Mouse (Mus musculus): ENCODE data around the gene Cpt1c.

The Cpt1c gene

DNA sequence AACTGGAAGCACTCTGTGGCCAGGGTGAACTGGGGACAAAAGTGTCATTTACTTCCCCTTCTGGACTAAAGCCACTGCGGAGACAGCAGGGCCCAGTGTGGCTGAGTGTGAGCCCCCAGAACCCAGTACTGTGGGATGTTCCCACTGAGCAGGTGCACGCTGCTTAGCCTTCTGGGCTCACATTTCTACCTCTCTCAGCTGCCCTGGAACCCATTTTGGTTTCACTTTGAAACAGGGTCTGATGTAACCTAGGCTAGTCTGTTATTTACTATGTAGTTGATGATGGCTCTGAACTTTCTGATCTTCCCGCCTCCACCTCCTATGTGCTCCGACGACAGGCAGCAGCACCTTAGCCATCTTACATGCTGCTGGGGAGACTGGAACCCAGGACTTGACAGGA is 11.8 kb downstream of the Cpt1c start:
- no peak for DNase-seq (ENCODE audit: low spot score in 2 of 2)

DNA sequence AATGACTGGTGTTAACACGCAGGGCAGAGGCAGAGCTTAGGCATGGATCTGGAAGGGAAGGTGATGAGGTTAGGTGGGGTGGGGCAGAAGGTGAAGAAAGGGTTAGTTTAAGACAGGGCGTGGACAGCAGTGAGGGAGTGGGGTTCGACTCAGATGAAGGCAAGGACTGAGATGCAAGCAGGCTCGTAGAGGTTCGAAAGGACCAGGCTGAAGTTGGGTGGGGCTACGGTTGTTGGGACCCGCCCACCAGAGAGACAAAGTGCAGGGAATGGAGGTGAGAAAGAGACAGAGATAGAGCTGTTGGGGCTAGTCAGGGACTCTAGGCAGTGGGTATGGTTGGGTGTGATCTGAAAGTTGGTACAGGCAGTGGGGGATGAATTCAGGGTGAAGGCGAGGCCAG is 12.3 kb downstream of the Cpt1c start:
- DNase-seq (ENCODE audit: low spot score in 2 of 2) = no peak

DNA sequence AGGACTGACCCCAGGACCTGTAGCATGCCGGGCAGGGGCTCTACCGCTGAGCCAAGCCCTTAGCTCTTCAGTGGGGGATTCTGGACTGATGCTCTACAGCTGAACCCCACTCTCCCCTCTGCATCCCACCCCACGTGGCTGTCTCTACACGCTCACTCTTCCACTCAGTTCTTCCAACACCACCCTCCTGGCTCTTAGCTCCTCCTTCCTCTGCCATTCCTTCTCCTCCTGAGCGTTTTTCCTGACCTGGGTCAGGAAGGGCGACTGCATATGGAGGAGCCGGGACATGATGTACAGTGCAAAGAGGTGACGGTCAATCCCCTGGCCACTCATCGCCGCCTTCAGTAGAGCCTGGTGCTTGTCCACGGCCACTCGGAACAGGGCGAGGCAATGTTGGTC is 14.1 kb downstream of the Cpt1c start:
- DNase-seq (ENCODE audit: low spot score in 2 of 2) = no peak

DNA sequence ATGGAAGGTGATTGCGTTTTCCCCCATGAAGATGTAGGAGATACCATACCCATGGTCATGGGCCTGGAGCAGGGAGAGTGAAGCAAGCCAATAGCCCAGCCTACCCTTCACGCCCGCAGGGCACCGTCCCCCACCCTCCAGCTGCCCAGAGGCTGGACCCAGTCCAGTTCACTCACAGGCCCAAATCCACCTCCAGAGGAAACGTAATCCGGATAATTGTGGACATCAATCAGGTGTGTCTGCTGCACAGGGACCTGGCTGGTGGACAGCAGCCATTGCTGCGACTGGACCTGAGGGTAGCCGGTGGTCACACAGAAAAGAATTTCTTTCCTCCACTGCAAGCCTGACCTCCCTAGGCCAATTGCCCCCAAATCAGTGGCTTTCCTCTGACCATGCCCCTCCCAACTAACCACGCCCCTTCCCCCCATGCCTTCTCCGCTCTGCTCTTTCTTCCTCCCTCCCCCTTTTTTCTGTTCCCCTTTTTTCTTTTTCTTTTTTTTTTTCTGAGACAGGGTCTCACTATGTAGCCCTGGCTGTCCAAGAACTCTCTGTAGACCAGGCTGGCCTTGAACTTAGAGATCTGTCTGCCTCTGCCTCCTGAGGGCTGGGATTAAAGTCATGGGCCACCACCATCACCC is 14.7 kb downstream of the Cpt1c start:
- DNase-seq (ENCODE audit: low spot score in 2 of 2) = no peak

DNA sequence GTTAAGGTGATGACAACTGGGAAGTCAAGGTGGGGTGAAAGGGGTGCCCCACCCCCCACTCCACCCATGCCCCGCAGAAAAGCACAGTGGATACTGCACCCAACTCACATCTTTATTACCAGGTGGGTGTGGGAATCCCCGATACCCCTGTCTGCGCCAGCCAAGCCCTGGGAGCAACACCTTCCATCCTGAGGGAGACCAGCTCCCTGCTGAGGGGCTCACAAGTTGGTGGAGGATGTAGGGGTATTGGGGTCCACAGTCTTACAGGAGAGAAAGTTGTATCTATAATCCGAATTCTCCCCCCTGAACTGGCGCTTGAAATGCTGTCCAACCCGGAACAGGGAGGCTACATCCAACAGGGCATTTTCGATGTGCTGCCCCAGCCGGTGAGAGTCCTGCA is 15.4 kb downstream of the Cpt1c start:
- DNase-seq (ENCODE audit: low spot score in 2 of 2) = no peak

DNA sequence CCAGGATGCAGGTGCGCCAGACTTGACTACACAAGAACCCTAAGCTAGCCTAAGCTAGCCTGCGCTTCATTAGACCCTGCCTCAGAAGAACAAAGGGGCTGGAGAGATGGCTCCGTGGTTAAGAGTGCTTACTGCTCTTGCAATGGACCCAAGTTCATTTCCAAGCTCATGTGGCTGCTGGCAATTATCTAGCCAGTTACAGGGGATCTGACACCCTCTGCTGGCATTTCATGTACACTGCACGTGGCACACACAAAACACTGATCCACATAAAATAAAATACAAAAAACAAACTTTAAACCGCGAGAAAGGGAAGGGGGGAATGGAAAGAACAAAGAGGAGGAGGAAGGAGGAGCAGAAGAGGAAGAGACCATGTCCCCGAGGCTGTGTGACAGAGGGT is 16.4 kb downstream of the Cpt1c start:
- peak in 1 of 2 experiments; percentile 44 for DNase-seq (ENCODE audit: low spot score in 2 of 2)

DNA sequence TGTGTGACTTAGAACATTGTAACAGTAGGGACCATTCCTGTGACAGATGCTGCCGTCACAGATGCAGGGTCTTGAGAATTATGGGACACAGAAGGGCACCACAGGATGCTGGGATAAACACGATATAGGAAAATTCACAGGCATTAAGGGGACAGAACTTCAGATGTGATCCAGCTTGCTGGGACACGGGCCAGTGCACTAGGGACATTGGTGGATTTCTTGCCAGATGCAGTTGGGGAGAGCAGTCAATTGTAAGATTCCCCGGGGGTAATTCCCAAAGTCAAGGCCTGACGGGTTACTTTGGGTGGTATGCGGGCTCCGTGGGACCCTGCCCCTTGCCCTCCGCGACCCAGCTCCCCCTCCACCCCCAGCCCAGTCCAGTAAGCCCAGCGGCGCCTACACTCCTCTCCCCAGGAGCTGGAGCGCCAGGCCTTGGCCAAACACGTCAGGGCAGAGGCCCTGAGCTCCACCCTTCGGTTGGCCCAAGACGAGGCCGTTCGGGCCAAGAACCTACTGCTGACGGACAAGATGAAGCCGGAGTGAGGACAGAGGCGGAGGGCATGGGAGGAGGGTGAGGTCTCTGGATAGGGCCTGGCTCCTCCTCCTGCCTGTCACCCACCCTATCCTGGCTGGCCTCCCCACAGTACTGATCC is 17.3 kb downstream of the Cpt1c start:
- DNase-seq (ENCODE audit: low spot score in 2 of 2) = peak; percentile 69 to 75

DNA sequence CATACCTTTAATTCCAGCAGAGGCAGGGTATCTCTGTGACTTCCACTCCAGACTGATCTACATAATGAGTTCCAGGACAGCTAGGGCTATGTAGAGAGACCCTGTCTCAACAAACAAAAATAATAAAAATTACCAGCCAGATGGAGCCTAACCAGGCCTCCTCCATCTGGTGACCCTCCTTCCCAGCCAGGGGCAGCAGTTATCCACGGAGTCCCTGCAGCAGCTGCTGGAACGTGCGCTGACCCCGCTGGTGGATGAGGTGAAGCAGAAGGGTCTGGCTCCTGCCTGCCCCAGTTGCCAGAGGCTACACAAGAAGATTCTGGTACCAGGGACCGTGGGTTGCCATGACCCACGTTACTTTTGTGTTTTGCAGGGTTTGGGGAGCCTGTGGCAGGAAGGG is 18.4 kb downstream of the Cpt1c start:
- no peak for DNase-seq (ENCODE audit: low spot score in 2 of 2)

DNA sequence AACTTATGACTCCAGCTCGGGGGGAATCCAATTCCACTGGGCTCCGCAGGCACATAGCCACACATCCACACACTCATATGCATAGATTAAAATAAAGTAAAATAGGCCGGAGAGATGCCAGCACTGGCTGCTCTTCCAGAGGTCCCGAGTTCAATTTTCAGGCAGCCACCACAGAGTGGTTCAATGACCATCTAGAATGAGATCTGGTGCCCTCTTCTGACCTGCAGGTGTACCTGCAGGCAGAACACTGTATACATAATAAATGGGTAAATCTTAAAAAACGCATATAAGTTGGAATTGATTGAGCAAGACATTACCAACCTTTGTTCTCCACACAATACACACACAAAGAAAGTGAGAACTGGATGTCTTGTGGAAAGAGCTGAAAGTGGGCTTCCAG is 19.0 kb downstream of the Cpt1c start:
- no peak for DNase-seq (ENCODE audit: low spot score in 2 of 2)

DNA sequence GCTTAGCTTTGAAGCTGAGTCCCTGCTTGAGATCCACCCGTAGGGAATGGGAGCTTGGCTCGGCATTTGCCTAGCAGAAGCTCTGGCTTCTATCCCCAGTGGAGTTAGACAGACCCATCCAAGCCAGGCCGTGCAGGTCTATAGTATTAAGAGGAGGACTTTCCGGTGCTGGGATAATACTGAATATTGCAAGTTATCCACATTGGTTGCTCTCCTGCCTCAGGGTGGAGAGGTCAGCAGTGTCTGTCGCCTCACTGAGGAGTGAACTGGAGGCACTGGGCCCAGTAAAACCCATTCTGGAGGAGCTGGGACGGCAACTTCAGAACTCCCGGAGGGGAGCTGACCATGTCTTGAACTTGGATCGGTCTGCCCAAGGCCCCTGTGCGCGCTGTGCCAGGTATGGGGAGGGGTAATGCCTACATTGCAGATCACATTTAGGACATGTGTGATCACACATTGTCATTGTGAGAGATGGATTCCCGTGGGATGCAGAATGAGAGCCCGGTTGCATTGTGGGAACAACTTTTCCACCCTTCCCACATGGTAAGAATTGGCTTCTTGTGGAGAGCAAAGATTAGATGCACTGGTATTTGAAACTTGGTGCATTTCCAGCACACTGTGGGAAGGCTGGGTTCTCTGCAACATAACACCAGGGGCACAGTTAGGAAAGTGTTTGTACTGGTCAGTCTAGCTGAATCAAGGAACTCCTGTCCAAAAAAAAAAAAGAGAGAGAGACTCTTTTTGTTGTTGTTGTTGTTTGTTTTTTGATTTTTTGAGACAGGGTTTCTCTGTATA is 20.4 kb downstream of the Cpt1c start:
- no peak for DNase-seq (ENCODE audit: low spot score in 2 of 2)

DNA sequence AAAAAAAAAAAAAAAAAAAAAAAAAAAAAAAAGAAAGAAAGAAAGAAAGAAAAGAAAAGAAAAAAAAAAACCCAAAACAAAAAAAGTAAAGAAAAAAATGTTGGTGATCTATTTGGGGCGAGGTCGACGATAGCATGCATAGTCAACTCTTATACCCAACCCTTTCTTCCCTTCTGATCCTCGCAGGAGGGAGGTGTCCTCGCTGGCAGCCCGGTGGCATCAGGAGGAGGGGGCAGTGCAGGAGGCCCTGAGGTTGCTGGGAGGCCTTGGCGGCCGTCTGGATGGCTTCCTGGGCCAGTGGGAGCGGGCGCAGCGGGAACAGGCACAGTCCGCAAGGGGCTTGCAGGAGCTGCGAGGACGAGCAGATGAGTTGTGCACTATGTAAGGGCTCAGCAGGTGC is 21.1 kb downstream of the Cpt1c start:
- DNase-seq (ENCODE audit: low spot score in 2 of 2) = no peak

DNA sequence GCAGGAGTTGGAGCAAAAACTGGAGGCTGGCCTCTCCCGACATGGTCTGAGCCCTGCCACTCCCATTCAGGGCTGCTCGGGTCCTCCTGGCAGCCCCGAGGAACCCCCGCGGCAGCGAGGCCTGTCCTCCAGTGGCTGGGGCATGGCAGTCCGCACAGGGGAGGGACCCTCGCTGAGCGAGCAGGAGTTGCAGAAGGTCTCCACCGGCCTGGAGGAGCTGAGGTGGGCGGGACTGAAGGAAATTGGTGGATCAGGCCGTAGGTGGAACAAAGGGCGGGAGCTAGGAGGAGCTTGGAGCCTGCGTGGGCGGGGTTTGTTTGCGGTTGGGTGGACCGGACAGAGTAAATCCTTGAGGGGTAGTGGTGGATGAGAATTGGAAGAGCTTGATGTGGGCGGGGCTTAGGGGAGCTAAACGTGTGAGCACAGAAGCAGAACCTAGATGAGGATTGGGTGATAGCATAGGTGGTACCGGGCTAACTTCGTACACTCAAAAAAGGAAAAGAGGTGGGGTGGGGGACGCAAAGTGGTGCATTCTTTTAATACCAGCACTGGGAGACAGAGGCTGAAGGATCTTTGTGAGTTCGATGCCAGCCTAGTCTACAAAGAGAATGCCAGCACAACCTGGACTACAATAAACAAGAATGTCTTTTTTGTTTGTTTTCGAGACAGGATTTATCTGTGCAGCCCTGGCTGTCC is 21.9 kb downstream of the Cpt1c start:
- DNase-seq (ENCODE audit: low spot score in 2 of 2) = peak; percentile 94 to 95

DNA sequence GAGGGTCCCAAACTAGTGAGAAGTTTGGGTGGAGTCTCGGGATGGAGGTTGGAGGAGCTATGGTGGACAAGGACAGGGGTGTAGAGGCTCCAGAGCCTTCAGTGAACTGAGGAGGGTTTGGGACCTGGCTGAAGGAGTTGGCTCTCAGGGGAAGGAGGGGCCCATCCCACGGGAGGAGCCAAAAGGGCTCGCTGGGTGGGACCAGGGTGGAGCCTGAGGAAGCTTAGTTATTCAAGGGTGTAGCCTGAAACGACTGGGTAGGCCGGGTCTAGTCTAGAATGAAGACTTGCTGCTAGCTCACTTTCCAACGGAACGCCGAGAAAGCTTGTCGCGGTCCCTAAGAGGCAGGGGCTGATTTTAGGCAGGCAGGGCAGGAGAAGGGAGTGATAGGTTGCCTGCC is 22.7 kb downstream of the Cpt1c start:
- peak; percentile 77 to 82 for DNase-seq (ENCODE audit: low spot score in 2 of 2)

DNA sequence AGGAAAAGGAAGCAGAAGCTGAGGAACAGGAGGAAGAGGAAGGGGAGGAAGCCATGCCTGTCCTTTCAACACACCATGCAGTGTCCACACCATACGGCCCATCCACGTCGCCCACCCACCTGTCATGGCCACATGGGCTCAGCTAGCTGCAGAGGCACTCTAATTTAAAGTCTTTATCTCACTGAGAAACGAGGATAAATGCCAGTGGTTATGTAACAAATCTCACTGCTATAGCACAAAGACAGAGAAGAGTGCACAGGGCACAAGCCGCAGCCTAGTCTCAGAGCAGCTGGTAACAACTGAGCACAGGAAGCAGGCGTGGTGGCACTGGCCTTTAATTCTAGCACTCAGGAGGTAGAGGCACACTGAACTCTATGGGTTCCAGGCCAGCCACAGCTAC is 24.7 kb downstream of the Cpt1c start:
- no peak for DNase-seq (ENCODE audit: low spot score in 2 of 2)

DNA sequence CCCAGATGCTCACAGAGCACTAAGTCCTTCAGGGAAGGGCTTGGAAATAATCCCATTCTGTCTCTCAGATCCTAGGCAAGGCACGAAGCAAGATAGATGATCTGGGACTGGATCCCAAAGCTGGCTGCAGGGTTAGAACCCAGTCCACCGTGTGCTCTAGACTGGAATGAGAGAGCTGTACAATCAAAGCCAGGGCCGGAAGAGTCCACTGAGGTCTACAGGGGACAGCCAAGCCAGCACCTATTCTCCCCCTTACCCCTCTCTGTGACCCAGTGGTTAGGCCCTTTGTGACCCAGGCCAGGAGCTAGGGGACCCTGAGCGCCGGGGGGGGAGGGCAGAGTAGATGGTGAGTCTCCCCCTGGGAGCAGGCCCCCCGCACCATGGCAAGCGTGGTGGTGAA is 31.7 kb downstream of the Cpt1c start, which contains the start of gene Tsks:
TSS of gene Tsks (plus strand) at position 301 of the 400 bp plus-strand sequence.
- no peak for DNase-seq (ENCODE audit: low spot score in 2 of 2)

DNA sequence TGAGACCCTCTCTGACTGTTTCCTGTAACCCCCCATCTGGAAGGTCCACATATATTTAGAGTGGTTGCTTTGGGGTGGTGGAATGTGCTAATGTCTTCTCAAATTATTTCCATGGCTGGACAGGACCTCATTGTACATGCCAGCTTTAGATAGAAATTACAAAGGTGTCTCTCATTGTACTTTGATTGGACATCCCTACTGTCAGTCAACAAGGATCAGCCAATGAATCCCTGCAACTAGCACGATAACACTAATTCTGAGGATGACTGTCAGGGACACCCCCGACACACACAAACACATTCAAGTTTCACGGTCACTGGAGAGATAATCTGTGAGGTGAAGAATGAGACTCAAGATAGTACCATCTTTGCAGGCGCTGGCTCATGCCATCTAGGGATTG is 36.0 kb downstream of the Cpt1c start:
- no peak for DNase-seq (ENCODE audit: low spot score in 2 of 2)

DNA sequence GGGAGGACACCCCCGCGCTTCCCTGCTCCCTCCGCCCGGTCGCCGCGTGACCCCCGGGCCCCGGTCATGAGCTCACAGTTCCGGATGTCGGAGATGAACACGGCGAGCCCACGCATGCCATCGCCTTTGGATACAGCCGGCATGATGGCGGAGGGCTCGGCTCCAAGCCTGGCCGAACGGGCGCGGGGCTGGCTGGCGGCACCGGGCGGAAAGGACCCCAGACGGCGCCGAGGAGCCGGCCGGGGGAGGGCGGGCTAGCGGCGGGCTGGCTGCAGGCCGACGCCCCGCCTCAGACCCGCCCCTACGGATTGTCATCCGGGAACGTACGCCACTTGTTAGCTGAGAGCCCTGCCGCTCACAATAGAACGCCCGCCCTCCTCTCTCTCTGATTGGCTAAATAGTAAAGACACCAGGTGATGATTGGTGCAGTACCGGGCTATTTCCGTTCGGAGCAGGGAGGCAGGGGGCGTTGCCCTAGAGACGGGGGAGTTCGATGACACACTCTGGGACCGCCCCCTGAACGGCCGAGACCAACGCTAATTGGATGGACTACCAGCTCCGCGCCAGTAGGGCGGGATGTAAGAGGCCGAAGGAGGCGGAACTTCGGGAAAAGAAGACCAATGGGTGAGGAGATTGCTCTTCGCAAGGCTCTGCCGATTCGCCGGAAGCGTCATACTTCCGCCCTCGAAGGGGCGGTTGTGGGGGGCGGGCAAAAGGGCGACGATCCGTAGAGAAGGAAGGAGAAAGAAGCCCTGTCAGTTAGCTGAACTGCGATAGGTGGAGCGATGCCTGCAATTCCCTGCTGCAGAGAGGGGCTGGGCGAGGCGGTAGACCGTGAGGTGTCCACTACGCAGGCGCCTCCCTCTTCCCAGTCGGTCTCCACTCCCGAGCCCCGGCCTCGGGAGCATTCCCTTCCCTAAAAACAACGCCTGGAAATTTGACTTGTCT is 45.2 kb downstream of the Cpt1c start, which contains the start of gene Ap2a1:
TSS of gene Ap2a1 (minus strand) at position 293 of the 948 bp plus-strand sequence.
- peak; percentile 100 for DNase-seq (ENCODE audit: low spot score in 2 of 2)

DNA sequence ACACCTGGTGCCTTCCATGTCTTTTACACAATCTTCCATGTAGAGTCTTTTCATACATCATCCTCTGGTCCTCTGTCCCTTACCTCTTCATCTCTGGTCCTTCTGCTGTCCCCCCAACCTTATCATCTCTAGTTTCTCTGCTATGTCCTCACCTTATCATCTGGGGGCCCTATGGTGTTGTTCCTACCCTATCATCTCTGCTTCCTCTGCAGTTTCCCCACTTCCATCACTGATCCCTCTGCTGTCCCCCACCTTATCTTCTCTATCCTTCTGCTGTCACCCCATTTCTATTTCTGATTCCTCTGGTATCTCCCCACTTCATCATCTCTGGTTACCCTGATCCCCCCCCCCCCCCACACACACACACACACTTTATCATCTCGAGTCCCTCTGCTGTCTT is 46.1 kb downstream of the Cpt1c start:
- DNase-seq (ENCODE audit: low spot score in 2 of 2) = no peak

DNA sequence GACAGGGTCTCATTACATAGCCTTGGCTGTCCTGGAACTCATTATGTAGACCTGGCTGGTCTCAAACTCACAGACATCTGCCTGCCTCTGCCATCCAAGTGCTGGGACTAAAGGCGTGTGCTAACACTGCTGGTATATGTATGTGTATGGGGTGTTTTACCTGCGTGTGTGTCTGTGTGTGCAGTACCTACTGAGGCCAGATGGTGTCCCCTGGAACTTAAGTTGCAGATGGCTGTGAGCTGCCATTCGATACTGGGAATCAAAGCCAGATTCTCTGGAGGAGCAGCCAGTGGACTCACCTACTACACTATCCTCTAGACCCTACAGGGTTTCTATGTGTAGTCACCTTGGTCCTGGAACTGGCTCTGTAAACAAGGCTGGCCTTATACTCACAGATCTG is 49.2 kb downstream of the Cpt1c start:
- DNase-seq (ENCODE audit: low spot score in 2 of 2) = no peak

DNA sequence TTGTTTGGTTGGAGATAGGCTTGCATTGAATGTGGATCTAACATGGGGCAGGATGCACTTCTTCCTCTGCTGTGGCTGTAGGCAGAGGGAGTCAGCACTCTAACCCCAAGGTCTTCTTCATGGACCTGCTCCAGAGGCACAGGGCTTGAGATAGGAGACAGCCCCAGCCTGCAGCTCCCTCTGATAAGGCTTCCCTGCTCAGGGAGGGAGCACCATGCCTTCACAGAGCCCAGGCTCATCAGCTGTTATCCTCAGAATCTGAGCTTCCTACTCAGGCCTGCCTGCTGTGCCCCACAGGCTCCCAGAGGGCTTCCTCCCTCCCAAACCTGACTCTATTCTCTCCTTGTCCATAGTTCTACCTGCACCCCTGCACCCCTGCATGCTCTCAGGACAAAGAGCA is 52.1 kb downstream of the Cpt1c start:
- no peak for DNase-seq (ENCODE audit: low spot score in 2 of 2)

DNA sequence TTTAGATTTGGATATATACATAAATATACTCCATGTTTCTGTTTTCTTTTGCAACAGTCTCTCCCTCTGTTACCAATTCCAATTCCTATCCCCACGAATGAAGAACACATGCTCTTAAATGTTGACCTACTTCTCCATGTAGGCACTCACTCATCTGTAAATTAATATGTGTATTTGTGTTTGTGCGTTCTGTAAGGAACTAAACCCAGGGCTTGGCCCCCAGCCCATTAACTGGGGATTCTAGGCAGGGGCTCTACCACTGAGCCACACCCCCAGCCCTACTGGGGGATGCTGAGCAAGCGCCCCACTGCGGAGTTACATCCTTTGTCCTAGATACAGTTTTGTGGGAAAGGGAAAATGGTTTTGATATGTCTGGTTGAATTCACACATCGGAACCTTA is 55.5 kb downstream of the Cpt1c start:
- DNase-seq (ENCODE audit: low spot score in 2 of 2) = no peak

Measured in heart, adult 9 months (tissue).